Mouse (Mus musculus) kidney, embryonic 14.5 days (tissue): ENCODE measurements at regions not wholly inside any gene's neighbourhood (a gene's known extent, or its start where the extent isn't known, plus 50 kb on each side); places are given as distances from the start of the nearest gene placed in this dataset.

Experiments used
- ATAC-seq: fragments of 200-750 bp; cut with Nextera tagmentation; 2 replicates; pipeline ENCODE4 v1.8.0; 2017; ENCODE audit warnings: moderate number of reproducible peaks, mild to moderate bottlenecking, moderate TSS enrichment, moderate library complexity; ENCODE audit not compliant: low FRiP score, low TSS enrichment
- H3K27ac ChIP-seq: fragments of 300-500 bp; sonication (generic); 2 replicates; pipeline ENCODE4 v1.5.1; 2014; ENCODE audit warnings: low read depth, mild to moderate bottlenecking, low read length, moderate library complexity, mixed read lengths
- H3K27me3 ChIP-seq: fragments of 300-500 bp; sonication (generic); 2 replicates; pipeline ENCODE4 v1.6.1; 2014; ENCODE audit warnings: mild to moderate bottlenecking, low read length; ENCODE audit not compliant: control insufficient read depth, insufficient read depth
- H3K36me3 ChIP-seq: fragments of 300-500 bp; sonication (generic); 2 replicates; pipeline ENCODE4 v1.6.1; 2014; ENCODE audit warnings: low read length, mixed read lengths; ENCODE audit not compliant: control insufficient read depth, insufficient read depth
- H3K4me1 ChIP-seq: fragments of 300-500 bp; sonication (generic); 2 replicates; pipeline ENCODE4 v1.6.1; 2014; ENCODE audit warnings: low read length, mixed read lengths; ENCODE audit not compliant: control insufficient read depth, insufficient read depth
- H3K4me2 ChIP-seq: fragments of 300-500 bp; sonication (generic); replicated peaks from 2 replicates; pipeline ENCODE4 v1.6.1; 2014; ENCODE audit warnings: low read depth, mild to moderate bottlenecking, low read length
- H3K4me3 ChIP-seq: fragments of 300-500 bp; sonication (generic); 2 replicates; pipeline ENCODE4 v1.5.1; 2014; ENCODE audit warnings: mild to moderate bottlenecking, low read length
- H3K9ac ChIP-seq: fragments of 300-500 bp; sonication (generic); 2 replicates; pipeline ENCODE4 v1.6.1; 2014; ENCODE audit warnings: low read depth, mild to moderate bottlenecking, low read length, moderate library complexity
- H3K9me3 ChIP-seq: fragments of 300-500 bp; sonication (generic); 2 replicates; pipeline ENCODE4 v1.6.1; 2016; ENCODE audit warnings: low read length; ENCODE audit not compliant: control insufficient read depth
- WGBS: fragments of 180-500 bp; shearing (Covaris S2); extraction: QIAGEN DNeasy Blood & Tissue Kit; methylation state at CpG from one replicate; pipeline ENCODE4 v1.1.7; 2014; 5-methylcytosine and 5-hydroxymethylcytosine counted together

- Histone ChIP-seq H3K4me2 (no peak overlapping the region), H3K9me3 (no peaks in the 10 kb centered on the region), H3K27ac (no peak overlapping the region), H3K9ac (no peak overlapping the region), H3K4me1 (no peaks in the 10 kb centered on the region), H3K36me3 (no peaks in the 10 kb centered on the region), H3K4me3 (no peak overlapping the region), H3K27me3 (no peaks in the 10 kb centered on the region)
- no peak for ATAC-seq
- WGBS: 68% methylated on average over 1 of the region's 1 CpGs
Observed at GRCm38 (mm10) chr3:150954897-150955296, 482.8 kb upstream of the Adgrl4 start.

GRCm38 (mm10) chr3:150999652-151000051 lies 438.0 kb upstream of the Adgrl4 start:
- 88% methylated on average over 2 of the region's 2 CpGs for WGBS
- no peak overlapping the region for H3K9ac ChIP-seq
- H3K4me3 ChIP-seq: no peak overlapping the region
- no peaks in the 10 kb centered on the region for H3K27me3 ChIP-seq
- no peaks in the 10 kb centered on the region for H3K36me3 ChIP-seq
- H3K4me1 ChIP-seq: no peaks in the 10 kb centered on the region
- no peak overlapping the region for H3K27ac ChIP-seq
- ATAC-seq: no peak
- no peak overlapping the region for H3K4me2 ChIP-seq
- H3K9me3 ChIP-seq: no peaks in the 10 kb centered on the region

- H3K4me3 ChIP-seq: no peak overlapping the region
- no peak overlapping the region for H3K4me2 ChIP-seq
- ATAC-seq: peak; percentile 69; the same call in 1 of the 2 replicates
- no peak overlapping the region for H3K27ac ChIP-seq
- no peak overlapping the region for H3K9ac ChIP-seq
- H3K27me3 ChIP-seq: no peaks in the 10 kb centered on the region
- H3K4me1 ChIP-seq: no peaks in the 10 kb centered on the region
- H3K36me3 ChIP-seq: no peaks in the 10 kb centered on the region
- WGBS: 29% methylated on average over 5 of the region's 5 CpGs
- no peaks in the 10 kb centered on the region for H3K9me3 ChIP-seq
Observed at GRCm38 (mm10) chr3:151000217-151000616, 437.5 kb upstream of the Adgrl4 start.

- no peak for ATAC-seq
- Histone ChIP-seq H3K9ac (no peak overlapping the region), H3K4me3 (no peak overlapping the region), H3K27me3 (no peaks in the 10 kb centered on the region), H3K9me3 (no peaks in the 10 kb centered on the region), H3K4me2 (no peak overlapping the region), H3K36me3 (no peaks in the 10 kb centered on the region), H3K4me1 (no peaks in the 10 kb centered on the region), H3K27ac (no peak overlapping the region)
- WGBS: 25% methylated on average over 6 of the region's 6 CpGs
Observed at GRCm38 (mm10) chr3:151001881-151002412, 435.7 kb upstream of the Adgrl4 start.

- Histone ChIP-seq H3K27me3 (no peaks in the 10 kb centered on the region), H3K4me3 (no peak overlapping the region), H3K27ac (no peak overlapping the region), H3K4me1 (no peaks in the 10 kb centered on the region), H3K9ac (no peak overlapping the region), H3K4me2 (no peak overlapping the region), H3K9me3 (no peaks in the 10 kb centered on the region), H3K36me3 (no peaks in the 10 kb centered on the region)
- WGBS: 90% methylated on average over 3 of the region's 3 CpGs
- ATAC-seq: no peak
Observed at GRCm38 (mm10) chr3:151003524-151003923, 434.2 kb upstream of the Adgrl4 start.

GRCm38 (mm10) chr3:151003990-151004389 lies 433.7 kb upstream of the Adgrl4 start:
- Histone ChIP-seq H3K9me3 (no peaks in the 10 kb centered on the region), H3K9ac (no peak overlapping the region), H3K36me3 (no peaks in the 10 kb centered on the region), H3K27ac (no peak overlapping the region), H3K4me1 (no peaks in the 10 kb centered on the region), H3K4me2 (no peak overlapping the region), H3K4me3 (no peak overlapping the region), H3K27me3 (no peaks in the 10 kb centered on the region)
- no peak for ATAC-seq
- WGBS: 80% methylated on average over 6 of the region's 6 CpGs

- Histone ChIP-seq H3K9ac (no peak overlapping the region), H3K4me1 (no peaks in the 10 kb centered on the region), H3K4me3 (no peak overlapping the region), H3K9me3 (no peaks in the 10 kb centered on the region), H3K27me3 (no peaks in the 10 kb centered on the region), H3K27ac (no peak overlapping the region), H3K36me3 (no peaks in the 10 kb centered on the region), H3K4me2 (no peak overlapping the region)
- WGBS: 64% methylated on average over 3 of the region's 3 CpGs
- no peak for ATAC-seq
Observed at GRCm38 (mm10) chr3:151020014-151020413, 417.7 kb upstream of the Adgrl4 start.

- no peak overlapping the region for H3K4me2 ChIP-seq
- H3K4me3 ChIP-seq: no peak overlapping the region
- no peak for ATAC-seq
- H3K27ac ChIP-seq: no peak overlapping the region
- WGBS: 87% methylated on average over 3 of the region's 3 CpGs
- no peaks in the 10 kb centered on the region for H3K36me3 ChIP-seq
- no peak overlapping the region for H3K9ac ChIP-seq
- H3K9me3 ChIP-seq: no peaks in the 10 kb centered on the region
- no peaks in the 10 kb centered on the region for H3K4me1 ChIP-seq
- H3K27me3 ChIP-seq: no peaks in the 10 kb centered on the region
Observed at GRCm38 (mm10) chr3:151057491-151057890, 380.2 kb upstream of the Adgrl4 start.

GRCm38 (mm10) chr3:151072322-151072721 lies 365.4 kb upstream of the Adgrl4 start:
- Histone ChIP-seq H3K4me2 (no peak overlapping the region), H3K36me3 (no peaks in the 10 kb centered on the region), H3K27ac (no peak overlapping the region), H3K9me3 (no peaks in the 10 kb centered on the region), H3K4me3 (no peak overlapping the region), H3K9ac (no peak overlapping the region), H3K27me3 (no peaks in the 10 kb centered on the region), H3K4me1 (no peaks in the 10 kb centered on the region)
- no peak for ATAC-seq
